Mouse (Mus musculus) ES-E14 (cell line): ENCODE measurements around the gene Nmt1.

Experiments used
- CHD2 ChIP-seq: IDR thresholded peaks from 2 replicates; pipeline ENCODE4 v1.6.1; 2014; ENCODE audit warnings: mild to moderate bottlenecking, low read depth, low read length, inconsistent platforms
- HCFC1 ChIP-seq: IDR thresholded peaks from 2 replicates; pipeline ENCODE4 v1.6.1; 2012; ENCODE audit warnings: low read length, inconsistent platforms, borderline replicate concordance; ENCODE audit not compliant: insufficient read depth
- ZNF384 ChIP-seq: IDR thresholded peaks from 2 replicates; pipeline ENCODE4 v1.6.1; 2012; ENCODE audit warnings: low read depth, low read length, inconsistent platforms

- TF ChIP-seq ZNF384, result no peak
- TF ChIP-seq CHD2, result no peak
- no peak for TF ChIP-seq HCFC1
Observed at GRCm38 (mm10) chr11:103067051-103067361, 39.0 kb downstream of the Nmt1 start.
